Mouse (Mus musculus) liver, embryonic 16.5 days (tissue): ENCODE measurements around the gene Sh3bp5. TPM values are rescaled to one million over a fixed set of nuclear protein-coding genes. Genes with fewer than 3 reads are reported as not detected.
"Not testable (repeated sequence)": the region's sequence is repeated elsewhere in the genome, so short reads cannot be mapped to it uniquely, and the experiment has no call there.

Experiments
- ATAC-seq: fragments of 200-750 bp; cut with Nextera tagmentation; 2 replicates; pipeline ENCODE4 v1.8.0; 2017; ENCODE audit warnings: low read depth, mild to moderate bottlenecking, moderate number of reproducible peaks, moderate library complexity
- H3K27ac ChIP-seq: fragments of 300-500 bp; sonication (generic); 2 replicates; pipeline ENCODE4 v1.5.1; 2014; ENCODE audit warnings: mild to moderate bottlenecking, low read length
- H3K27me3 ChIP-seq: fragments of 300-500 bp; sonication (generic); 2 replicates; pipeline ENCODE4 v1.6.1; 2014; ENCODE audit warnings: low read depth, low read length, mixed read lengths; ENCODE audit not compliant: control insufficient read depth, insufficient read depth
- H3K36me3 ChIP-seq: fragments of 300-500 bp; sonication (generic); 2 replicates; pipeline ENCODE4 v1.6.1; 2014; ENCODE audit warnings: mild to moderate bottlenecking; ENCODE audit not compliant: control insufficient read depth, insufficient read depth
- H3K4me1 ChIP-seq: fragments of 300-500 bp; sonication (generic); 2 replicates; pipeline ENCODE4 v1.6.1; 2014; ENCODE audit warnings: low read depth, low read length, mixed read lengths; ENCODE audit not compliant: control insufficient read depth
- H3K4me2 ChIP-seq: fragments of 300-500 bp; sonication (generic); 2 replicates; pipeline ENCODE4 v1.6.1; 2014; ENCODE audit warnings: low read depth, low read length, mixed read lengths
- H3K4me3 ChIP-seq: fragments of 300-500 bp; sonication (generic); 2 replicates; pipeline ENCODE4 v1.5.1; 2014; ENCODE audit warnings: low read depth, mild to moderate bottlenecking, low read length
- H3K9ac ChIP-seq: fragments of 300-500 bp; sonication (generic); 2 replicates; pipeline ENCODE4 v1.6.1; 2014; ENCODE audit warnings: low read depth, low read length
- H3K9me3 ChIP-seq: fragments of 300-500 bp; sonication (generic); replicated peaks from 2 replicates; pipeline ENCODE4 v1.6.1; 2016; ENCODE audit warnings: low read length; ENCODE audit not compliant: control insufficient read depth
- WGBS: fragments of 180-500 bp; shearing (Covaris S2); extraction: QIAGEN DNeasy Blood & Tissue Kit; methylation state at CpG from one replicate; pipeline ENCODE4 v1.1.7; 2014; ENCODE audit not compliant: insufficient replicate concordance; 5-methylcytosine and 5-hydroxymethylcytosine counted together
- polyA plus RNA-seq: library from polyadenylated mRNA; unstranded; fragments of >200 nt; fragmentation: Nextera tagmentation; extraction: Ambion mirVana; gene quantifications from 2 replicates; pipeline ENCODE4 v1.2.1, GENCODE M21; 2015

The Sh3bp5 gene
- polyA plus RNA-seq, 1 experiment from 2014 or later = 22.1 TPM

DNA sequence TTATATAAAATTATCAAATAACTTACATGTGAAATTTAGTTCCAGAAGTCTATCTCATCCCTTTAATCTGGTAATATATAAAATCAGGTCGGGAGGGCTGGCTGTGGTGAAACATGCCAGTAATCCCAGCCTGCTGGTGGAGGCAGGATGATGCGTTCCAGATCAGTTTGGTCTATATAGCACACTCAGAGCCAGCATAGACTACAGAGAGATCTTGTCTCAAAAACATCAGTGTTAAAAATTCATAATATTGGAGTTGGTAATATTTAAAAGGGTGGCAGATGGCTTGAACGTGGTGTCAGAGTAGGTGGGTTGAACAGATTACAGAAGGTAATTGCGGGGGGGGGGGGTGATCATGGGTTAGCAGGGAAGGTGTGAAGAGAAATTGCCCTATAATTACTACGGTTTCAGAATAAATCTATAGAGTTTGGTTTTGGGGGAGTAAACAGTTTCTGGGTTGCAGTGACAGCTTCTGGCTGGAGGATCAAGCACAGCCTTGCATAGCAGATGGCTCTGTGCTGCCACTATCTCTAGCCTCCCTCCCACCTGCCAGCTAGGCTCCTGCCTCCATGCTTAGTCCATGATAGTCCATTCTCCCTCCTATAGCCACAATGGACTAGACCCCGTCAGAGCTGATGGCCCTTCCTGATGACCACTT lies 20.3 kb upstream of the Sh3bp5 start:
- H3K27ac ChIP-seq = no peak overlapping the region
- no peak overlapping the region for H3K9ac ChIP-seq
- H3K9me3 ChIP-seq = no peaks in the 10 kb centered on the region
- no peaks in the 10 kb centered on the region for H3K4me1 ChIP-seq
- no peaks in the 10 kb centered on the region for H3K36me3 ChIP-seq
- 59% methylated on average over 6 of the region's 6 CpGs for WGBS
- H3K4me3 ChIP-seq = no peak overlapping the region
- no peaks in the 10 kb centered on the region for H3K27me3 ChIP-seq
- no peak for ATAC-seq
- no peak overlapping the region for H3K4me2 ChIP-seq

- Histone ChIP-seq H3K9ac (no peak overlapping the region), H3K4me2 (no peak overlapping the region), H3K4me1 (no peaks in the 10 kb centered on the region), H3K27ac (no peak overlapping the region), H3K27me3 (no peaks in the 10 kb centered on the region), H3K36me3 (no peaks in the 10 kb centered on the region), H3K4me3 (no peak overlapping the region), H3K9me3 (no peaks in the 10 kb centered on the region)
- WGBS = 75% methylated on average over 8 of the region's 8 CpGs
- no peak for ATAC-seq
These were observed 19.1 kb upstream of the Sh3bp5 start for GRCm38 (mm10) chr14:31454849-31455566.

- not testable (repeated sequence) for H3K27me3 ChIP-seq, ATAC-seq, H3K4me3 ChIP-seq, H3K36me3 ChIP-seq, H3K9me3 ChIP-seq, H3K4me2 ChIP-seq, H3K9ac ChIP-seq, H3K4me1 ChIP-seq, H3K27ac ChIP-seq
- 68% methylated on average over 12 of the region's 12 CpGs for WGBS
These were observed 18.1 kb upstream of the Sh3bp5 start for GRCm38 (mm10) chr14:31453946-31454345.

DNA sequence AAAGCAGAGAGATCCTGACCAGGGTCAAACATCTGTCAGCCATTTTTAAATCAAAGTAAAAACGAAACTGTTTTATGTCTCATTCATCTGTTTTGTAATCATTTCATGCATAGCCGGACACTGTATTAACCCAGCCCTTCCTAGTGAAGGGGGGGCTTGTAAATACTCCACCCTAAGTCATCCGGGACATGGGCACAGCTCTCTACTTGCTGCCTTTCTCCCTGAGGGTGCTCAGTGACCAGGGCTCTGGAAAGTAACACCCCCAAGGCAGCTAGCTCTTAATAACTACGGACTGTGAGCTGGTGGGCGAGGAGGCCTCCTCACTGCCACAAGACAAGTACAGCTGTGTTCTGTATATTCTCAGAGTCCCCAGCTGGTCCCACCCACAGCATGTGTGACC lies 13.1 kb upstream of the Sh3bp5 start:
- no peak for ATAC-seq
- 61% methylated on average over 5 of the region's 5 CpGs for WGBS
- Histone ChIP-seq H3K4me3 (no peak overlapping the region), H3K9me3 (no peaks in the 10 kb centered on the region), H3K9ac (no peak overlapping the region), H3K27ac (no peak overlapping the region), H3K4me1 (no peaks in the 10 kb centered on the region), H3K27me3 (no peaks in the 10 kb centered on the region), H3K4me2 (no peak overlapping the region), H3K36me3 (no peaks in the 10 kb centered on the region)

- no peak overlapping the region for H3K9ac ChIP-seq
- no peak for ATAC-seq
- H3K27me3 ChIP-seq = no peaks in the 10 kb centered on the region
- H3K4me2 ChIP-seq = no peak overlapping the region
- H3K4me1 ChIP-seq = no peaks in the 10 kb centered on the region
- no peaks in the 10 kb centered on the region for H3K36me3 ChIP-seq
- no peak overlapping the region for H3K4me3 ChIP-seq
- no peak overlapping the region for H3K27ac ChIP-seq
- WGBS = 63% methylated on average over 6 of the region's 6 CpGs
- no peaks in the 10 kb centered on the region for H3K9me3 ChIP-seq
These were observed 7.7 kb upstream of the Sh3bp5 start for GRCm38 (mm10) chr14:31443616-31444015.

DNA sequence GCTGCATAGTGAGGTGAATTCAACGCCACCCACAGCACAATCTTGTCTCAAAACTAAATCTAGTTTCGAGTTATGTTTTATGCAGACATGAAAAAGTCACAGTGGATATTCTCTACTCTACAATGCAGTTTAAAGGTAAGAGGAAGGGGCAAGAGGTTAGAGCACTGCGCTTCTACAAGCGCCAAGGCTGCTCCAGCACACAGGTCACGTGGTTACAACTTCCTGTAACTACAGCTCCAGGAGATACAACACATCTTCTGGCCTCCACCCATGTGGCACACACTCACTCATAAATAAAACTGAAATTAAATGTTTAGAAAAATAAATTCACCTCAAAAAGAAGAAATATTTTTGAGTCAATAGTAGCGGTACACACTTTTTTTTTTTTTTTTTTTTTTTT lies 4.8 kb upstream of the Sh3bp5 start:
- Histone ChIP-seq H3K36me3 (no peaks in the 10 kb centered on the region), H3K9me3 (no peaks in the 10 kb centered on the region), H3K27ac (no peak overlapping the region), H3K9ac (no peak overlapping the region), H3K4me1 (peaks cover 6% of the 10 kb centered on the region), H3K4me2 (no peak overlapping the region), H3K4me3 (no peak overlapping the region), H3K27me3 (peaks cover 2% of the 10 kb centered on the region)
- whole genome bisulfite sequencing = 50% methylated on average over 6 of the region's 6 CpGs
- ATAC-seq = no peak

GRCm38 (mm10) chr14:31440230-31440629 lies 4.4 kb upstream of the Sh3bp5 start:
- ATAC-seq = no peak
- 33% methylated on average over 3 of the region's 3 CpGs for WGBS
- Histone ChIP-seq H3K4me3 (no peak overlapping the region), H3K9me3 (no peaks in the 10 kb centered on the region), H3K27ac (no peak overlapping the region), H3K4me2 (no peak overlapping the region), H3K36me3 (no peaks in the 10 kb centered on the region), H3K9ac (no peak overlapping the region), H3K27me3 (peaks cover 7% of the 10 kb centered on the region), H3K4me1 (peaks cover 6% of the 10 kb centered on the region)

DNA sequence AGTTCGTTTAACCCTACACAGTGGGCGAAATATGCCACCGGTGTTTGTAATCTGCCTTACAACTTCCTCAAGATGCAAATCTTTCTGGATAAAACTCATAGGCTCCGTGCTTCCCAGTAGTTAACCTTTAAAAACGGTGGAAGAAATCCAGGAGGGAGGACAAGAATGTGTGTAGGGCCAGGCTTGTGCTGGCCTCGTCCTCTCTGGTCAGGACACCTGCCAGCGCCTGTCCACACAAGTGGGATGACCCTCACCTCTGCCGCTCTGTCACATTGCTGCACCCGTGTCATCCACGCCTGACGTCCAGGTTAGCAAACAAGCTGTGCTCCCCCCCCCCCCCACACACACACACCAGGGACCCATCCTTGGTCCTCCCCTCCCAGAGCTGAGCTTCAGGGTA lies 3.4 kb upstream of the Sh3bp5 start:
- ATAC-seq = no peak
- H3K27me3 ChIP-seq = peaks cover 14% of the 10 kb centered on the region

GRCm38 (mm10) chr14:31437826-31438529 lies 2.1 kb upstream of the Sh3bp5 start:
- Histone ChIP-seq H3K4me1 (peaks cover 6% of the 10 kb centered on the region), H3K27ac (no peak overlapping the region), H3K27me3 (peaks cover 14% of the 10 kb centered on the region), H3K4me3 (no peak overlapping the region), H3K9me3 (no peaks in the 10 kb centered on the region), H3K9ac (no peak overlapping the region), H3K36me3 (no peaks in the 10 kb centered on the region), H3K4me2 (no peak overlapping the region)
- no peak for ATAC-seq
- WGBS = 54% methylated on average over 8 of the region's 8 CpGs

More for the DNA sequence above, 3.4 kb upstream of the Sh3bp5 start:
- no peak overlapping the region for H3K27ac ChIP-seq
- H3K9ac ChIP-seq = no peak overlapping the region
- 69% methylated on average over 11 of the region's 11 CpGs for WGBS
- H3K4me1 ChIP-seq = peaks cover 6% of the 10 kb centered on the region
- H3K9me3 ChIP-seq = no peaks in the 10 kb centered on the region
- H3K4me2 ChIP-seq = no peak overlapping the region
- H3K4me3 ChIP-seq = no peak overlapping the region
- no peaks in the 10 kb centered on the region for H3K36me3 ChIP-seq
